Mouse (Mus musculus) heart, adult 2 months (tissue): ENCODE measurements around the gene Krtap4-1.

Experiments used
- CTCF ChIP-seq: fragments of 200-600 bp; IDR thresholded peaks from 2 replicates; pipeline ENCODE4 v1.8.1; 2022; ENCODE audit warnings: antibody characterized with exemption, mild to moderate bottlenecking, moderate library complexity
- EP300 ChIP-seq: fragments of 200-500 bp; IDR thresholded peaks from 2 replicates; pipeline ENCODE4 v1.6.1; 2011; ENCODE audit warnings: low read depth, low read length, control low read depth; ENCODE audit not compliant: insufficient read depth
- POLR2A ChIP-seq: fragments of 200-500 bp; IDR thresholded peaks from 2 replicates; pipeline ENCODE4 v1.6.1; 2011; ENCODE audit warnings: mild to moderate bottlenecking, low read depth, low read length, control low read depth; ENCODE audit not compliant: insufficient read depth

DNA sequence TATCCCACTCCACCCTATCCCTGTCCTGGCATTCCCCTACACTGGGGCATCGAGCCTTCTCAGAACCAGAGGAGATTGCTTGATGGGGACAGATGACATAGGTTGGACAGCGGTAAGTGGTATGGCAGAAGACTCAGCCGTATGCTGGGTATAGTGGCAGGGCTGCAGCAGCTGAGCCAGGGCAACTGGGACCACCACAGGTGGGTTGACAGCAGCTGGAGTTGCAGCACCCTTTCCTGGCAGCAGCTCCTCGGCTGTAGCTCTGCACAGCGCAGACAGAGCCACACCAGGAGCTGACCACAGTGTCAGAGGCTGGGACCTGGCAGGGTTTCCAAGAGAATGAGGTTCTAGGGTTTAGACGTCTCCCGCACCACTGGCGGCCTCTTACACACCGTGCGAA is 34.8 kb upstream of the Krtap4-1 start:
- no peak for TF ChIP-seq CTCF
- TF ChIP-seq POLR2A, result no peak
- no peak for TF ChIP-seq EP300
